Comparison of ENCODE assay signal across 10 mouse cellular contexts in the genomic region with DNA sequence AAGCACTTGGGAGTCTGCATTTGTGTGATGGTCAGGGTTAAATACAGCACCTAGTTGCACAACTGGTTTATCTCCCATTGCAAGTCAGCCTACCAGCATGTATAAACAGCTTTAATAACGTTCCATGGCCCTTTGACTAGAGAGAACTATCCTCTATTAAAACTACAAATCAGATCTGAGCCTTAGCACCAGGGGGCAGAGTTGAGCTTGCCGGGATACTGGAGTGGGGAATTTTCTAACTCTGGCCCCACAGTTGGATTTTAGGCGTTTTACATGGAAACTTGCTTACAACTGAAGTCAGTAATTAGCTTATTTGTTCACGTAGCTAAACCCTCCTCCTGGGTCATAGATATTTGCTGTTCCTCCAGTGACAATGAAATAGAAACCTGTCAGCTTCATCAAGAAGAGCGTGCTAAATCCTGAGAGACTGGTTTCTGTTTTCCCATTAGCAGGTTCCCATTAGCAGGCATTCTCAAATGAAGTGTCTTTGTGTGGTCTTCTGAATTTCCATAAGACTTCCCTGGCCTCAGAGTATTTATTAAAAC. TPM values are rescaled to one million over a fixed set of nuclear protein-coding genes. Genes with fewer than 3 reads are reported as not detected.
DNase-seq lines count a peak whose midpoint lies in the region; ATAC-seq and TF ChIP-seq lines count a peak whose summit lies in the region.
"Had no signal": no experiment of that assay in that cellular context is flagged by ENCODE, and none has a peak within 500 bp of the region (broad histone marks: within the 10 kb centered on the region; RNA-seq: fewer than 3 reads in every experiment).

No protein-coding gene starts in this region.

- 0 out of 2 replicates have a peak, but pooled peaks cover 10% of the 10 kb centered on the region for H3K36me3 ChIP-seq in midbrain, embryonic 13.5 days
- H3K36me3 ChIP-seq in midbrain, embryonic 16.5 days (ENCODE audit: control insufficient read depth, insufficient read depth, low read length) = no peaks in the 10 kb centered on the region

- H3K4me1 ChIP-seq in cerebellum, adult 2 months (ENCODE audit: control insufficient read depth, insufficient read depth, low read length) = peaks cover 6% of the 10 kb centered on the region
- H3K4me1 ChIP-seq in midbrain, embryonic 13.5 days (replicated peaks) = peaks cover 18% of the 10 kb centered on the region
- peaks cover 5% of the 10 kb centered on the region; the same call in 1 of the 2 replicates for H3K4me1 ChIP-seq in midbrain, embryonic 16.5 days (ENCODE audit: control insufficient read depth, insufficient read depth, low read length)

- peak; percentile 52 for TF ChIP-seq CTCF in cerebellum, adult 2 months (IDR thresholded peaks at IDR 0.05; ENCODE audit: borderline replicate concordance, insufficient read depth, low read depth, low read length)

- peak; percentile 36 to 43 for DNase-seq in cerebellum, adult 2 months
- no peak for DNase-seq in cerebellum, adult 11 months
- DNase-seq in embryo, embryonic 11 days = peak; percentile 67
- peak; percentile 68 for DNase-seq in heart, postnatal 4 days
- peak; percentile 43 for DNase-seq in lung, postnatal 14 days
- DNase-seq in thymus, postnatal 25 days = no peak

- H3K27ac ChIP-seq in cerebellum, adult 2 months (ENCODE audit: insufficient read depth, low read length) = no peak overlapping the region
- H3K27ac ChIP-seq in midbrain, embryonic 13.5 days = 0 out of 2 replicates have a peak overlapping the region, but pooled peaks have one; percentile 19
- no peak overlapping the region for H3K27ac ChIP-seq in midbrain, embryonic 16.5 days (ENCODE audit: low read length)
- H3K27ac ChIP-seq: embryonic facial prominence, embryonic 13.5 days; limb, embryonic 15.5 days had no signal

- TF ChIP-seq POLR2A in cerebellum, adult 2 months (IDR thresholded peaks at IDR 0.05; ENCODE audit: borderline replicate concordance, insufficient read depth, low read length) = no peak

- H3K27me3 ChIP-seq in cerebellum, adult 2 months (ENCODE audit: control insufficient read depth, insufficient read depth, low read length) = no peaks in the 10 kb centered on the region
- H3K27me3 ChIP-seq in midbrain, embryonic 13.5 days = no peaks in the 10 kb centered on the region
- no peaks in the 10 kb centered on the region for H3K27me3 ChIP-seq in midbrain, embryonic 16.5 days (ENCODE audit: control insufficient read depth, insufficient read depth, low read depth, low read length)
- H3K27me3 ChIP-seq: limb, embryonic 15.5 days had no signal

- 69% methylated on average over 5 of the region's 5 CpGs for WGBS in cerebellum, adult 2 months
- 35% methylated on average over 5 of the region's 5 CpGs for WGBS in midbrain, embryonic 13.5 days
- WGBS in midbrain, embryonic 16.5 days = 28% methylated on average over 5 of the region's 5 CpGs

- no peak overlapping the region for H3K4me3 ChIP-seq in cerebellum, adult 2 months (replicated peaks; ENCODE audit: insufficient read depth, low read depth, low read length)
- no peak overlapping the region for H3K4me3 ChIP-seq in midbrain, embryonic 13.5 days (replicated peaks)
- H3K4me3 ChIP-seq in midbrain, embryonic 16.5 days (ENCODE audit: low read depth, low read length) = no peak overlapping the region
- H3K4me3 ChIP-seq: embryonic facial prominence, embryonic 13.5 days; limb, embryonic 15.5 days had no signal

- H3K9me3 ChIP-seq in midbrain, embryonic 13.5 days = no peaks in the 10 kb centered on the region
- no peaks in the 10 kb centered on the region for H3K9me3 ChIP-seq in midbrain, embryonic 16.5 days (replicated peaks; ENCODE audit: control insufficient read depth, low read length, poor library complexity, severe bottlenecking)
- H3K9me3 ChIP-seq: embryonic facial prominence, embryonic 13.5 days; limb, embryonic 15.5 days had no signal

- no peak overlapping the region for H3K4me2 ChIP-seq in midbrain, embryonic 13.5 days (replicated peaks)
- no peak overlapping the region for H3K4me2 ChIP-seq in midbrain, embryonic 16.5 days (ENCODE audit: low read length)
- H3K4me2 ChIP-seq: embryonic facial prominence, embryonic 13.5 days; limb, embryonic 15.5 days had no signal

- ATAC-seq in midbrain, embryonic 13.5 days = no peak
- ATAC-seq in midbrain, embryonic 16.5 days = no peak

- H3K9ac ChIP-seq in midbrain, embryonic 13.5 days (replicated peaks) = no peak overlapping the region
- no peak overlapping the region for H3K9ac ChIP-seq in midbrain, embryonic 16.5 days (ENCODE audit: low read depth, low read length)
- H3K9ac ChIP-seq: embryonic facial prominence, embryonic 13.5 days; limb, embryonic 15.5 days had no signal

RNA-seq across cellular contexts. Expression of gene Smim20, which starts 8.0 kb away (rescaled TPM):
- polyA plus RNA-seq in cerebellum, adult 2 months (2012; rRNA removed) = 63.4 and 64.5 TPM in 2 replicates
- 72.3 and 75.8 TPM in 2 replicates for polyA plus RNA-seq in midbrain, embryonic 13.5 days (2015; fragmentation: Nextera tagmentation; extraction: Ambion mirVana)
- 65.6 and 71.0 TPM in 2 replicates for polyA plus RNA-seq in midbrain, embryonic 16.5 days (2015; fragmentation: Nextera tagmentation; extraction: Ambion mirVana)
- 100 to 1,000 TPM in 1 of 2 experiments, 10 to 100 TPM in 1; 92.9 to 102 TPM for total RNA-seq in heart, postnatal 4 days (2021)

Comparison
In these comparisons a context has a peak if more than half of its experiments do, and no peak if none do; other contexts are left out.
1. DNase-seq: peak in cerebellum, adult 2 months (2 of 2), embryo, embryonic 11 days (single experiment), heart, postnatal 4 days (single experiment) and lung, postnatal 14 days (single experiment); none in cerebellum, adult 11 months (single experiment) and thymus, postnatal 25 days (single experiment).